Mouse (Mus musculus) CH12.LX (cell line): ENCODE data around the gene Tbrg4.

Experiments
- CTCF ChIP-seq, 2 experiments: IDR thresholded peaks in 1 of 2; conservative IDR thresholded peaks in 1 of 2; 2 replicates each; pipeline ENCODE4 v1.5.1; 2011 to 2012; ENCODE audit warnings: low read depth in 2 of 2, low read length in 2 of 2, improper control_type of control experiment in 1 of 2, inconsistent platforms in 1 of 2, mild to moderate bottlenecking in 1 of 2, moderate library complexity in 1 of 2
- ELF1 ChIP-seq: IDR thresholded peaks from 2 replicates; pipeline ENCODE4 v1.6.1; 2014; ENCODE audit warnings: low read depth, mild to moderate bottlenecking, inconsistent platforms, low read length, improper control_type of control experiment
- EP300 ChIP-seq: IDR thresholded peaks from 2 replicates; pipeline ENCODE4 v1.6.1; 2011; ENCODE audit warnings: low read length, improper control_type of control experiment
- HCFC1 ChIP-seq: IDR thresholded peaks from 2 replicates; pipeline ENCODE4 v1.6.1; 2012; ENCODE audit warnings: low read depth, mild to moderate bottlenecking, inconsistent platforms, low read length, improper control_type of control experiment
- JUN ChIP-seq: IDR thresholded peaks from 2 replicates; pipeline ENCODE4 v1.6.1; 2011; ENCODE audit warnings: low read depth, mild to moderate bottlenecking, low read length, improper control_type of control experiment, moderate library complexity; ENCODE audit not compliant: insufficient read depth
- KAT2A ChIP-seq: IDR thresholded peaks from 2 replicates; pipeline ENCODE4 v1.6.1; 2012; ENCODE audit warnings: low read length, improper control_type of control experiment, inconsistent platforms; ENCODE audit not compliant: insufficient replicate concordance
- POLR2A ChIP-seq: IDR thresholded peaks from 2 replicates; pipeline ENCODE4 v1.6.1; 2011; ENCODE audit warnings: low read depth, mild to moderate bottlenecking, improper control_type of control experiment, low read length
- POLR2AphosphoS2 ChIP-seq: IDR thresholded peaks from 2 replicates; pipeline ENCODE4 v1.6.1; 2011; ENCODE audit warnings: low read depth, low read length, improper control_type of control experiment
- SMC3 ChIP-seq: IDR thresholded peaks from 2 replicates; pipeline ENCODE4 v1.6.1; 2011; ENCODE audit warnings: low read depth, low read length, improper control_type of control experiment
- TCF12 ChIP-seq: IDR thresholded peaks from 2 replicates; pipeline ENCODE4 v1.6.1; 2014; ENCODE audit warnings: low read depth, mild to moderate bottlenecking, inconsistent platforms, low read length, improper control_type of control experiment
- ZC3H11A ChIP-seq: IDR thresholded peaks from 2 replicates; pipeline ENCODE4 v1.6.1; 2012; ENCODE audit warnings: low read depth, mild to moderate bottlenecking, inconsistent platforms, low read length, improper control_type of control experiment
- ZKSCAN1 ChIP-seq: IDR thresholded peaks from 2 replicates; pipeline ENCODE4 v1.6.1; 2012; ENCODE audit warnings: low read depth, inconsistent platforms, low read length, improper control_type of control experiment, borderline replicate concordance
- ZMIZ1 ChIP-seq: IDR thresholded peaks from 2 replicates; pipeline ENCODE4 v1.6.1; 2012; ENCODE audit warnings: low read depth, mild to moderate bottlenecking, inconsistent platforms, low read length, improper control_type of control experiment

DNA sequence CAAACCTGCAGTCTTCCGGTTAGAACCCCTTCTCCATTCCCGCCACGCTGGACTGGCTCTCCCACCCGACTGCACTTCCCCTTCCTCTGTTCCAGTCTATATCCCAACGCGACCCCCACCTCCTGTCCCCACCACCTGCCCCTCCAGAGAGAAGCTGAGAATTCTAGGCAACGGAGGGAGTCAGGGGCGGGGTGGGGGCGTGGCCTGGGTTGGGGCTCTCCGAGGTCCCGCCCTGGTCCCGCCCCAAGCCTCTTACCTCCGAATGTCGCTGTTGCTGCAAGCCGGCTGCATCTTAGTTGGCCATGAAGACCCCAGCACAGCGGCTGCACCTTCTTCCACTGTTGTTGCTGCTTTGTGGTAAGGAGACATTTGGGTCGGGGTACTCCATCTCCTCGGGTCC is 32.4 kb upstream of the Tbrg4 start, which contains the start of gene Ramp3:
- no peak for TF ChIP-seq CTCF (conservative IDR thresholded peaks at IDR 0.05 in 1 of 2, IDR thresholded peaks at IDR 0.05 in 1 of 2; ENCODE audit: low read depth in 2 of 2, low read length in 2 of 2)
- TF ChIP-seq EP300, result no peak
- no peak for TF ChIP-seq POLR2AphosphoS2
- TF ChIP-seq ZKSCAN1, result no peak
- TF ChIP-seq POLR2A, result no peak
- no peak for TF ChIP-seq ELF1
- TF ChIP-seq ZC3H11A, result no peak
- TF ChIP-seq SMC3, result no peak
- TF ChIP-seq TCF12, result no peak
- TF ChIP-seq KAT2A, result no peak
- no peak for TF ChIP-seq ZMIZ1
- no peak for TF ChIP-seq JUN
- TF ChIP-seq HCFC1, result no peak
